Mouse (Mus musculus): ENCODE data around the gene Npsr1.

- no peak for TF ChIP-seq CTCF (IDR thresholded peaks at IDR 0.05; ENCODE audit: control insufficient read depth, insufficient read depth, insufficient replicate concordance, low read depth, low read length)
- no peak for TF ChIP-seq POLR2A (IDR thresholded peaks at IDR 0.05; ENCODE audit: control insufficient read depth, low read depth, low read length)
These were observed 730 bp downstream of the Npsr1 start for GRCm38 (mm10) chr9:24098526-24098925.
